In the genomic region with DNA sequence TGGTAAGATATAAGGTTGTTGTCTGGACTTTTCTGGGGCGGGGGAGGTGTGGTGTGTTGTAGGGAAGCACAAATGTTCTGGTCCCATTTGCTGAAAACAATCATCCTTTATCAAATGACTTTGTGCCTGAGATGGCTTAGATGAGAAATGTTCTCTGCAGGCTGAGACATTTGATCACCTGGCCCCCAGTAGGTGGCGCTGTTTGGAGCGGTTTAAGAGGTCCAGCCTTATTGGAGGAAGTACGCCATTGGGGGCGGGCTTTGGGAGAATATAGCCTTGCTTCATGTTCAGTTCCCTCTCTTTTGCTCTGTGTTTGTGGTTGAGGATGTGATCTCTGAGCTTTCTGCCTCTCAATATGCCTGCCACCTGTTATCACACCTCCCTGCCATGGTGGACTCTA, we compare ENCODE assay signal across 9 mouse cellular contexts. TPM values are rescaled to one million over a fixed set of nuclear protein-coding genes. Genes with fewer than 3 reads are reported as not detected.
DNase-seq lines count a peak whose midpoint lies in the region; ATAC-seq and TF ChIP-seq lines count a peak whose summit lies in the region.
"Had no signal": no experiment of that assay in that cellular context is flagged by ENCODE, and none has a peak within 500 bp of the region (broad histone marks: within the 10 kb centered on the region; RNA-seq: fewer than 3 reads in every experiment).

No protein-coding gene starts in this region.

- DNase-seq in embryo, embryonic 10 days (ENCODE audit: low spot score), result peak; percentile 48
- DNase-seq in embryo, embryonic 9.5 days (ENCODE audit: extremely low spot score), result no peak
- DNase-seq in right cerebral cortex, postnatal 4 days, result peak; percentile 39
- DNase-seq in right cerebral cortex, adult 18-20 months, result no peak
- DNase-seq in liver, embryonic 14.5 days (ENCODE audit: low read depth in 3 of 3, low spot score in 3 of 3), result no peak
- peak; percentile 75 for DNase-seq in thymus, postnatal 4 days
- DNase-seq in urinary bladder, adult 2 months (ENCODE audit: low spot score), result no peak
- DNase-seq in urinary bladder, postnatal 36 days (ENCODE audit: low spot score in 2 of 2), result no peak
- DNase-seq: liver, embryonic 13.5 days had no signal

- H3K4me3 ChIP-seq in liver, embryonic 14.5 days (ENCODE audit: insufficient read depth in 1 of 2, low read depth in 2 of 2, low read length in 2 of 2), result no peak overlapping the region
- H3K4me3 ChIP-seq: liver, embryonic 13.5 days had no signal

- no peak for ATAC-seq in liver, embryonic 14.5 days (ENCODE audit: insufficient read depth)

- H3K36me3 ChIP-seq in liver, embryonic 14.5 days (replicated peaks; ENCODE audit: control insufficient read depth, insufficient read depth, low read depth), result no peaks in the 10 kb centered on the region
- H3K36me3 ChIP-seq: liver, embryonic 13.5 days had no signal

- no peak overlapping the region for H3K27ac ChIP-seq in liver, embryonic 14.5 days
- H3K27ac ChIP-seq: liver, embryonic 13.5 days had no signal

- peak; percentile 68 for TF ChIP-seq CTCF in liver, embryonic 14.5 days (IDR thresholded peaks at IDR 0.05; ENCODE audit: low read depth)

- H3K27me3 ChIP-seq in liver, embryonic 14.5 days (ENCODE audit: control insufficient read depth, insufficient read depth, low read length), result no peaks in the 10 kb centered on the region
- H3K27me3 ChIP-seq: liver, embryonic 13.5 days had no signal

- no peaks in the 10 kb centered on the region for H3K4me1 ChIP-seq in liver, embryonic 14.5 days (replicated peaks; ENCODE audit: control insufficient read depth in 2 of 2, insufficient read depth in 2 of 2, low read length in 1 of 2)
- H3K4me1 ChIP-seq: liver, embryonic 13.5 days had no signal

- TF ChIP-seq EP300 in liver, embryonic 14.5 days (IDR thresholded peaks at IDR 0.05; ENCODE audit: low read depth), result no peak

- no peak overlapping the region for H3K4me2 ChIP-seq in liver, embryonic 14.5 days (ENCODE audit: low read depth)
- H3K4me2 ChIP-seq: liver, embryonic 13.5 days had no signal

- no peaks in the 10 kb centered on the region for H3K9me3 ChIP-seq in liver, embryonic 14.5 days (ENCODE audit: control insufficient read depth, low read length)
- H3K9me3 ChIP-seq: liver, embryonic 13.5 days had no signal

- 35% methylated on average over 5 of the region's 5 CpGs for WGBS in liver, embryonic 14.5 days (ENCODE audit: insufficient replicate concordance)

- no peak overlapping the region for H3K9ac ChIP-seq in liver, embryonic 14.5 days (replicated peaks)
- H3K9ac ChIP-seq: liver, embryonic 13.5 days had no signal

RNA-seq across cellular contexts. Expression of a gene that starts 44.2 kb away (rescaled TPM):
- polyA plus RNA-seq in liver, embryonic 14.5 days (2012; rRNA removed), result not detected in 2 replicates
- polyA plus RNA-seq in liver, embryonic 14.5 days (2014; fragmentation: Nextera tagmentation; extraction: Ambion mirVana), result not detected in 2 replicates
- not detected in 2 replicates for polyA plus RNA-seq in urinary bladder, adult 2 months (2012; rRNA removed)
- polyA plus RNA-seq: liver, embryonic 13.5 days had no signal

Comparison
In these comparisons a context has a peak if more than half of its experiments do, and no peak if none do; other contexts are left out.
1. DNase-seq: peak in embryo, embryonic 10 days (single experiment), right cerebral cortex, postnatal 4 days (single experiment) and thymus, postnatal 4 days (single experiment); none in embryo, embryonic 9.5 days (single experiment), right cerebral cortex, adult 18-20 months (single experiment), liver, embryonic 14.5 days (0 of 3), urinary bladder, adult 2 months (single experiment) and urinary bladder, postnatal 36 days (0 of 2).